Mouse (Mus musculus): ENCODE measurements around the gene Wfdc1. TPM values are rescaled to one million over a fixed set of nuclear protein-coding genes. Genes with fewer than 3 reads are reported as not detected.

The Wfdc1 gene
- total RNA-seq, 4 experiments from 2014 or later, result 9.0 to 14.0 (median 12.8) TPM

- no peak for DNase-seq
Measured at GRCm38 (mm10) chr8:119737093-119737900, 71.1 kb downstream of the Wfdc1 start.

Other genes with a start within 250 kb of the Wfdc1 start
- gene Osgin1, start 232.2 kb upstream of the Wfdc1 start, total RNA-seq (2022), result 100 to 1,000 TPM in 3 of 4 experiments, 10 to 100 TPM in 1; 77.7 to 149 (median 123) TPM
- 10 to 100 TPM in 3 of 4 experiments, 1 to 10 TPM in 1; 9.9 to 13.7 (median 11.9) TPM for gene Necab2, start 219.6 kb upstream of the Wfdc1 start, total RNA-seq (2022)
- gene Slc38a8, start 164.7 kb upstream of the Wfdc1 start, total RNA-seq (2022), result under 1 TPM in 2 of 4 experiments, not detected in 2; 0.13 to 0.17 TPM
- 100 to 1,000 TPM; 107 to 141 (median 126) TPM for gene Mbtps1, start 107.6 kb upstream of the Wfdc1 start, total RNA-seq (2022)
- gene Hsdl1, start 91.2 kb upstream of the Wfdc1 start, total RNA-seq (2022), result 10 to 100 TPM; 35.6 to 81.1 (median 56.8) TPM
- not detected for gene Dnaaf1, start 91.1 kb upstream of the Wfdc1 start, total RNA-seq (2022)
- 10 to 100 TPM; 13.1 to 16.3 (median 15.3) TPM for gene Taf1c, start 61.1 kb upstream of the Wfdc1 start, total RNA-seq (2022)
- gene Adad2, start 53.6 kb upstream of the Wfdc1 start, total RNA-seq (2022), result not detected
- 1 to 10 TPM in 2 of 4 experiments, under 1 TPM in 2; 0.58 to 1.5 (median 1.2) TPM for gene Kcng4, start 30.7 kb upstream of the Wfdc1 start, total RNA-seq (2022)
- gene Atp2c2, start 33.6 kb downstream of the Wfdc1 start, total RNA-seq (2022), result under 1 TPM in 3 of 4 experiments, not detected in 1; 0.35 to 0.38 (median 0.38) TPM
- gene Tldc1, start 112.1 kb downstream of the Wfdc1 start, total RNA-seq (2022), result 10 to 100 TPM; 16.1 to 18.1 (median 17.1) TPM
- gene Cotl1, start 174.2 kb downstream of the Wfdc1 start, total RNA-seq (2022), result 10 to 100 TPM; 38.1 to 64.0 (median 54.4) TPM
- 10 to 100 TPM in 3 of 4 experiments, 1 to 10 TPM in 1; 8.4 to 13.8 (median 11.8) TPM for gene Klhl36, start 195.9 kb downstream of the Wfdc1 start, total RNA-seq (2022)
- 100 to 1,000 TPM in 3 of 4 experiments, 10 to 100 TPM in 1; 88.6 to 130 (median 113) TPM for gene Usp10, start 244.0 kb downstream of the Wfdc1 start, total RNA-seq (2022)
- gene Gm20388, start 244.5 kb downstream of the Wfdc1 start, total RNA-seq (2022), result 10 to 100 TPM in 1 of 4 experiments, 1 to 10 TPM in 3; 1.7 to 16.9 (median 5.8) TPM